Comparison of ENCODE assay signal across 9 mouse cellular contexts in genomic region chr8:70309311-70309710, GRCm38 (mm10). TPM values are rescaled to one million over a fixed set of nuclear protein-coding genes. Genes with fewer than 3 reads are reported as not detected.
A peak's percentile ranks its signal among the peaks of the same experiment; 100 is the strongest.
DNase-seq lines count a peak whose midpoint lies in the region; ATAC-seq and TF ChIP-seq lines count a peak whose summit lies in the region.
"Had no signal": no experiment of that assay in that cellular context is flagged by ENCODE, and none has a peak within 500 bp of the region (broad histone marks: within the 10 kb centered on the region; RNA-seq: fewer than 3 reads in every experiment).

No protein-coding gene starts in this region.

- no peaks in the 10 kb centered on the region for H3K4me1 ChIP-seq in heart, embryonic 11.5 days (ENCODE audit: control insufficient read depth, insufficient read depth, low read length)
- no peaks in the 10 kb centered on the region for H3K4me1 ChIP-seq in testis, adult 2 months (ENCODE audit: control insufficient read depth, insufficient read depth, low read length)
- no peaks in the 10 kb centered on the region for H3K4me1 ChIP-seq in cortical plate, adult 2 months (ENCODE audit: control insufficient read depth, insufficient read depth, low read length)
- H3K4me1 ChIP-seq in stomach, postnatal 0 days (replicated peaks; ENCODE audit: control insufficient read depth, insufficient read depth), result no peaks in the 10 kb centered on the region
- H3K4me1 ChIP-seq in hindbrain, embryonic 10.5 days (replicated peaks), result peaks cover 3% of the 10 kb centered on the region; the same call in 1 of the 2 replicates

- no peak overlapping the region for H3K27ac ChIP-seq in heart, embryonic 11.5 days (ENCODE audit: low read depth, low read length)
- H3K27ac ChIP-seq in testis, adult 2 months (ENCODE audit: control insufficient read depth, insufficient read depth, low read depth, low read length), result no peak overlapping the region
- no peak overlapping the region for H3K27ac ChIP-seq in cortical plate, adult 2 months (ENCODE audit: insufficient read depth, low read length)
- no peak overlapping the region for H3K27ac ChIP-seq in stomach, postnatal 0 days (replicated peaks)
- no peak overlapping the region for H3K27ac ChIP-seq in hindbrain, embryonic 10.5 days

- no peaks in the 10 kb centered on the region for H3K27me3 ChIP-seq in heart, embryonic 11.5 days (ENCODE audit: control insufficient read depth, insufficient read depth, low read length)
- no peaks in the 10 kb centered on the region for H3K27me3 ChIP-seq in testis, adult 2 months (ENCODE audit: control insufficient read depth, insufficient read depth, low read length)
- H3K27me3 ChIP-seq in stomach, postnatal 0 days (ENCODE audit: control insufficient read depth, insufficient read depth, low read length), result no peaks in the 10 kb centered on the region
- peaks cover 3% of the 10 kb centered on the region for H3K27me3 ChIP-seq in hindbrain, embryonic 10.5 days (ENCODE audit: insufficient read depth, poor library complexity, severe bottlenecking)

- peak; percentile 63 for TF ChIP-seq CTCF in testis, adult 2 months (IDR thresholded peaks at IDR 0.05; ENCODE audit: control insufficient read depth, insufficient read depth, insufficient replicate concordance, low read depth, low read length)
- peak; percentile 57 for TF ChIP-seq CTCF in cortical plate, adult 2 months (IDR thresholded peaks at IDR 0.05; ENCODE audit: extremely low read depth, insufficient read depth, low read length)
- peak; percentile 73 for TF ChIP-seq CTCF in stomach, postnatal 0 days (IDR thresholded peaks at IDR 0.05; ENCODE audit: low read depth)

- no peak for TF ChIP-seq POLR2A in testis, adult 2 months (IDR thresholded peaks at IDR 0.05; ENCODE audit: control insufficient read depth, low read depth, low read length)
- TF ChIP-seq POLR2A in cortical plate, adult 2 months (IDR thresholded peaks at IDR 0.05; ENCODE audit: extremely low read depth, insufficient read depth, low read length), result no peak

- no peak overlapping the region for H3K4me2 ChIP-seq in heart, embryonic 11.5 days
- no peak overlapping the region for H3K4me2 ChIP-seq in stomach, postnatal 0 days (replicated peaks; ENCODE audit: low read depth)

- H3K4me3 ChIP-seq in heart, embryonic 11.5 days (ENCODE audit: low read depth, low read length), result no peak overlapping the region
- no peak overlapping the region for H3K4me3 ChIP-seq in testis, adult 2 months (ENCODE audit: control insufficient read depth, low read depth, low read length)
- no peak overlapping the region for H3K4me3 ChIP-seq in cortical plate, adult 2 months (ENCODE audit: insufficient read depth, low read length)
- H3K4me3 ChIP-seq in stomach, postnatal 0 days (ENCODE audit: low read depth, low read length), result no peak overlapping the region
- H3K4me3 ChIP-seq in hindbrain, embryonic 10.5 days, result no peak overlapping the region

- 42% methylated on average over 2 of the region's 2 CpGs for WGBS in heart, embryonic 11.5 days (ENCODE audit: insufficient replicate concordance)
- 34% methylated on average over 2 of the region's 2 CpGs for WGBS in stomach, postnatal 0 days
- 40% methylated on average over 2 of the region's 2 CpGs for WGBS in hindbrain, embryonic 10.5 days

- H3K9me3 ChIP-seq in heart, embryonic 11.5 days (replicated peaks; ENCODE audit: control insufficient read depth, low read length), result no peaks in the 10 kb centered on the region
- H3K9me3 ChIP-seq in stomach, postnatal 0 days (ENCODE audit: control insufficient read depth, low read length), result no peaks in the 10 kb centered on the region
- no peaks in the 10 kb centered on the region for H3K9me3 ChIP-seq in hindbrain, embryonic 10.5 days

- no peak overlapping the region for H3K9ac ChIP-seq in heart, embryonic 11.5 days (ENCODE audit: low read depth, low read length)
- no peak overlapping the region for H3K9ac ChIP-seq in stomach, postnatal 0 days (ENCODE audit: low read length)

- H3K36me3 ChIP-seq in heart, embryonic 11.5 days (ENCODE audit: control insufficient read depth, insufficient read depth, low read length), result peaks cover 54% of the 10 kb centered on the region
- no peaks in the 10 kb centered on the region; the same call in none of the 2 replicates for H3K36me3 ChIP-seq in testis, adult 2 months (ENCODE audit: control insufficient read depth, insufficient read depth, low read length)
- peaks cover 30% of the 10 kb centered on the region for H3K36me3 ChIP-seq in stomach, postnatal 0 days (ENCODE audit: control insufficient read depth, insufficient read depth, low read length)
- peaks cover 95% of the 10 kb centered on the region for H3K36me3 ChIP-seq in hindbrain, embryonic 10.5 days

- ATAC-seq in heart, embryonic 11.5 days (replicated peaks; ENCODE audit: insufficient number of reproducible peaks, low FRiP score, low TSS enrichment), result no peak
- ATAC-seq in stomach, postnatal 0 days (ENCODE audit: low FRiP score, low TSS enrichment), result no peak

- peak; percentile 52 for DNase-seq in heart, postnatal 4 days
- DNase-seq in testis, postnatal 14 days (ENCODE audit: low spot score), result no peak
- DNase-seq in stomach, postnatal 0 days (ENCODE audit: low spot score), result no peak
- no peak for DNase-seq in urinary bladder, postnatal 14 days (ENCODE audit: low spot score)
- DNase-seq in hindbrain, embryonic 10.5 days (ENCODE audit: low spot score), result no peak
- DNase-seq: heart, adult 18-20 months had no signal

- no peak for TF ChIP-seq EP300 in stomach, postnatal 0 days (optimal IDR thresholded peaks at IDR 0.05)

RNA-seq across cellular contexts. Expression of gene Cers1, which starts 6.3 kb away (rescaled TPM):
- total RNA-seq in heart, postnatal 4 days (2021), result under 1 TPM; 0.43 to 0.56 TPM
- 1.4 and 1.5 TPM in 2 replicates for polyA plus RNA-seq in heart, embryonic 11.5 days (2014; fragmentation: Nextera tagmentation; extraction: Ambion mirVana)
- polyA plus RNA-seq in testis, adult 2 months (2012; rRNA removed), result 0.43 and 0.48 TPM in 2 replicates
- 79.8 and 84.8 TPM in 2 replicates for polyA plus RNA-seq in cortical plate, adult 2 months (2012; rRNA removed)
- 2.0 and 2.6 TPM in 2 replicates for polyA plus RNA-seq in stomach, postnatal 0 days (2015; fragmentation: Nextera tagmentation; extraction: Ambion mirVana)
- 3.0 and 7.3 TPM in 2 replicates for polyA plus RNA-seq in hindbrain, embryonic 10.5 days (2016; fragmentation: Nextera tagmentation; extraction: Ambion mirVana)

RNA-seq across cellular contexts. Expression of gene Cope, which starts 7.0 kb away (rescaled TPM):
- total RNA-seq in heart, postnatal 4 days (2021), result 100 to 1,000 TPM; 176 to 179 TPM
- polyA plus RNA-seq in heart, embryonic 11.5 days (2014; fragmentation: Nextera tagmentation; extraction: Ambion mirVana), result 307 and 329 TPM in 2 replicates
- 102 and 115 TPM in 2 replicates for polyA plus RNA-seq in testis, adult 2 months (2012; rRNA removed)
- polyA plus RNA-seq in cortical plate, adult 2 months (2012; rRNA removed), result 232 and 238 TPM in 2 replicates
- polyA plus RNA-seq in stomach, postnatal 0 days (2015; fragmentation: Nextera tagmentation; extraction: Ambion mirVana), result 347 and 366 TPM in 2 replicates
- 324 and 329 TPM in 2 replicates for polyA plus RNA-seq in hindbrain, embryonic 10.5 days (2016; fragmentation: Nextera tagmentation; extraction: Ambion mirVana)

RNA-seq across cellular contexts. Expression of gene Ddx49, which starts 7.0 kb away (rescaled TPM):
- total RNA-seq in heart, postnatal 4 days (2021), result 10 to 100 TPM; 37.2 to 46.4 TPM
- polyA plus RNA-seq in heart, embryonic 11.5 days (2014; fragmentation: Nextera tagmentation; extraction: Ambion mirVana), result 36.4 and 37.6 TPM in 2 replicates
- polyA plus RNA-seq in testis, adult 2 months (2012; rRNA removed), result 95.5 and 101 TPM in 2 replicates
- 48.4 and 52.2 TPM in 2 replicates for polyA plus RNA-seq in cortical plate, adult 2 months (2012; rRNA removed)
- polyA plus RNA-seq in stomach, postnatal 0 days (2015; fragmentation: Nextera tagmentation; extraction: Ambion mirVana), result 35.0 and 36.0 TPM in 2 replicates
- 54.4 and 54.8 TPM in 2 replicates for polyA plus RNA-seq in hindbrain, embryonic 10.5 days (2016; fragmentation: Nextera tagmentation; extraction: Ambion mirVana)

RNA-seq across cellular contexts. Expression of gene Gdf1, which starts 20.3 kb away (rescaled TPM):
- under 1 TPM in 1 of 2 experiments, not detected in 1; 0.60 TPM for total RNA-seq in heart, postnatal 4 days (2021)
- 1.7 and 1.9 TPM in 2 replicates for polyA plus RNA-seq in heart, embryonic 11.5 days (2014; fragmentation: Nextera tagmentation; extraction: Ambion mirVana)
- polyA plus RNA-seq in testis, adult 2 months (2012; rRNA removed), result 0.20 and 0.24 TPM in 2 replicates
- 41.4 and 42.7 TPM in 2 replicates for polyA plus RNA-seq in cortical plate, adult 2 months (2012; rRNA removed)
- polyA plus RNA-seq in stomach, postnatal 0 days (2015; fragmentation: Nextera tagmentation; extraction: Ambion mirVana), result 0.53 TPM in 2 replicates
- polyA plus RNA-seq in hindbrain, embryonic 10.5 days (2016; fragmentation: Nextera tagmentation; extraction: Ambion mirVana), result 2.9 and 4.3 TPM in 2 replicates

RNA-seq across cellular contexts. Expression of gene Homer3, which starts 26.7 kb away (rescaled TPM):
- 10 to 100 TPM; 36.2 to 36.4 TPM for total RNA-seq in heart, postnatal 4 days (2021)
- polyA plus RNA-seq in heart, embryonic 11.5 days (2014; fragmentation: Nextera tagmentation; extraction: Ambion mirVana), result 25.5 and 30.0 TPM in 2 replicates
- 7.3 and 9.8 TPM in 2 replicates for polyA plus RNA-seq in testis, adult 2 months (2012; rRNA removed)
- polyA plus RNA-seq in cortical plate, adult 2 months (2012; rRNA removed), result 11.6 and 22.6 TPM in 2 replicates
- polyA plus RNA-seq in stomach, postnatal 0 days (2015; fragmentation: Nextera tagmentation; extraction: Ambion mirVana), result 13.8 and 17.5 TPM in 2 replicates
- polyA plus RNA-seq in hindbrain, embryonic 10.5 days (2016; fragmentation: Nextera tagmentation; extraction: Ambion mirVana), result 107 and 108 TPM in 2 replicates
